Mouse (Mus musculus) bone marrow, adult 2 months (tissue): ENCODE results near the gene Amd1.

ENCODE experiments used
- CTCF ChIP-seq: fragments of 200-500 bp; IDR thresholded peaks from 2 replicates; pipeline ENCODE4 v1.5.1; 2011; ENCODE audit warnings: low read length, control low read depth; ENCODE audit not compliant: control insufficient read depth, insufficient read depth
- POLR2A ChIP-seq: fragments of 200-500 bp; IDR thresholded peaks from 2 replicates; pipeline ENCODE4 v1.6.1; 2011; ENCODE audit warnings: low read depth, mild to moderate bottlenecking, control low read depth, low read length, borderline replicate concordance; ENCODE audit not compliant: control insufficient read depth

- TF ChIP-seq CTCF (no peak), POLR2A (no peak)
These were observed 48.4 kb upstream of the Amd1 start for GRCm38 (mm10) chr10:40350245-40350932.
